Mouse (Mus musculus) heart, postnatal 0 days (tissue): ENCODE measurements around the gene Nhsl2.

ENCODE experiments used
- CTCF ChIP-seq: IDR thresholded peaks from 2 replicates; pipeline ENCODE4 v1.5.1; 2016; ENCODE audit warnings: antibody characterized with exemption, control low read depth, low read depth
- EP300 ChIP-seq: IDR thresholded peaks from 2 replicates; pipeline ENCODE4 v1.6.1; 2016; ENCODE audit warnings: antibody characterized with exemption, low read depth

- TF ChIP-seq EP300 (no peak), CTCF (no peak)
These were observed 232.5 kb downstream of the Nhsl2 start for GRCm38 (mm10) chrX:102081573-102082279.
